Mouse (Mus musculus): ENCODE measurements at regions not wholly inside any gene's neighbourhood (a gene's known extent, or its start where the extent isn't known, plus 50 kb on each side); places are given as distances from the start of the nearest gene placed in this dataset.

GRCm38 (mm10) chrX:12219474-12219873 is 59.3 kb upstream of the Bcor start:
- DNase-seq (ENCODE audit: low spot score in 2 of 2), result no peak

- DNase-seq (ENCODE audit: low spot score in 2 of 2), result no peak
These were observed 64.2 kb upstream of the Bcor start for GRCm38 (mm10) chrX:12224314-12224713.

- no peak for DNase-seq (ENCODE audit: low spot score in 2 of 2)
These were observed 65.1 kb upstream of the Bcor start for GRCm38 (mm10) chrX:12225116-12225891.

GRCm38 (mm10) chrX:12225892-12226206 is 65.7 kb upstream of the Bcor start:
- no peak for DNase-seq (ENCODE audit: low spot score in 2 of 2)

- DNase-seq (ENCODE audit: low spot score in 2 of 2), result peak in 1 of 2 experiments; percentile 12
These were observed 80.4 kb upstream of the Bcor start for GRCm38 (mm10) chrX:12240505-12241011.

GRCm38 (mm10) chrX:12241751-12242150 is 81.6 kb upstream of the Bcor start:
- DNase-seq (ENCODE audit: low spot score in 2 of 2), result no peak

GRCm38 (mm10) chrX:12249071-12249470 is 88.9 kb upstream of the Bcor start:
- no peak for DNase-seq (ENCODE audit: low spot score in 2 of 2)

- no peak for DNase-seq (ENCODE audit: low spot score in 2 of 2)
These were observed 89.8 kb upstream of the Bcor start for GRCm38 (mm10) chrX:12249911-12250310.

GRCm38 (mm10) chrX:12251853-12252679 is 91.9 kb upstream of the Bcor start:
- DNase-seq (ENCODE audit: low spot score in 2 of 2), result peak; percentile 28 to 67

GRCm38 (mm10) chrX:12252680-12253021 is 92.5 kb upstream of the Bcor start:
- no peak for DNase-seq (ENCODE audit: low spot score in 2 of 2)

- no peak for DNase-seq (ENCODE audit: low spot score in 2 of 2)
These were observed 96.6 kb upstream of the Bcor start for GRCm38 (mm10) chrX:12256758-12257157.

GRCm38 (mm10) chrX:12263834-12264233 is 103.7 kb upstream of the Bcor start:
- no peak for DNase-seq (ENCODE audit: low spot score in 2 of 2)

- DNase-seq (ENCODE audit: low spot score in 2 of 2), result no peak
These were observed 124.6 kb upstream of the Bcor start for GRCm38 (mm10) chrX:12284741-12285140.

- DNase-seq (ENCODE audit: low spot score in 2 of 2), result no peak
These were observed 125.0 kb upstream of the Bcor start for GRCm38 (mm10) chrX:12285141-12285540.

GRCm38 (mm10) chrX:12285976-12286909 is 126.1 kb upstream of the Bcor start:
- DNase-seq (ENCODE audit: low spot score in 2 of 2), result no peak

- DNase-seq (ENCODE audit: low spot score in 2 of 2), result no peak
These were observed 126.9 kb upstream of the Bcor start for GRCm38 (mm10) chrX:12286910-12287522.

- DNase-seq (ENCODE audit: low spot score in 2 of 2), result peak in 1 of 2 experiments; percentile 32
These were observed 127.8 kb upstream of the Bcor start for GRCm38 (mm10) chrX:12287656-12288561.

GRCm38 (mm10) chrX:12288562-12289117 is 128.5 kb upstream of the Bcor start:
- no peak for DNase-seq (ENCODE audit: low spot score in 2 of 2)

- DNase-seq (ENCODE audit: low spot score in 2 of 2), result no peak
These were observed 133.0 kb upstream of the Bcor start for GRCm38 (mm10) chrX:12293146-12293545.
